Mouse (Mus musculus) v-Abl transformed pro-B cells (cell line): ENCODE measurements around the gene Vmn2r117.
"Not testable (repeated sequence)": the region's sequence is repeated elsewhere in the genome, so short reads cannot be mapped to it uniquely, and the experiment has no call there.

ENCODE experiments used
- in situ Hi-C, 2 experiments: fragments of 400-800 bp; cut with MboI; formaldehyde crosslinking; loops; one replicate each; pipeline ENCODE4 v1.15.1; 2025; ENCODE audit not compliant: unreplicated experiment in 2 of 2

Gene Vmn2r117

GRCm38 (mm10) chr17:23479599-23479998 lies at the start of gene Vmn2r117:
Gene Vmn2r117 (minus strand): TSS chr17:23479699.
- in situ Hi-C loops: loop anchor here in 1 of 2 experiments (5.0 kb wide), 1 partner anchor 167 kb away; the partner anchor contains the start of gene Vmn2r114

GRCm38 (mm10) chr17:23522941-23523732 lies 43.6 kb upstream of the Vmn2r117 start:
- in situ Hi-C loops: not testable (repeated sequence)

- in situ Hi-C loops: loop anchor here (5.0 to 10.0 kb wide), 2 partner anchors 192 to 194 kb away; no protein-coding TSS in a partner anchor
Measured at GRCm38 (mm10) chr17:23518701-23519423, 39.4 kb upstream of the Vmn2r117 start.

- in situ Hi-C loops: loop anchor here in 1 of 2 experiments (5.0 to 10.0 kb wide), 2 partner anchors 79 to 138 kb away; no protein-coding TSS in a partner anchor
Measured at GRCm38 (mm10) chr17:23433150-23433679, 46.3 kb downstream of the Vmn2r117 start.
